Mouse (Mus musculus) spleen, postnatal 4 days (tissue): Measurements from ENCODE around the gene Tsg101.

Source experiments
- DNase-seq, 2 experiments: peaks; one replicate each; pipeline ENCODE4 v3.0.0; 2022; ENCODE audit warnings: low spot score in 2 of 2

The Tsg101 gene

DNA sequence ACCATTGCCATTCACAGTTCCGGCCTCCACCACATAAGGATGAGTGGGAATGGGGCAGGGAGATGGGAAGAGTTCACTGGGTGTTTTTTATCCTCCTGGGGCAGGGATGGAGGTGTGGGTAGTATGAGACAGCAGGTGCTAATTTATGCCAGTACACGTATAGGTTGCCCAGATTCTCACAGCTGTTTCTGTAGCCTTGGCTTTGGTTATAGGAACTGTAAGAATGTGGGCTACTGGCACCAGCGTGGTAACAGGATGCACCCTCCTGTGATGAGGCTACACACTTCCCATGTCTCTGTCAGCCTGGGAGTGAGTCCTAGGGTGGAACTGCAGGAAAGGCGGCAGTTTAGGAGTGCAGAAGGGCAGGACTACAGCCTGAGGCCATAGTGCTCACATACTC lies 42.9 kb downstream of the Tsg101 start:
- no peak for DNase-seq

DNA sequence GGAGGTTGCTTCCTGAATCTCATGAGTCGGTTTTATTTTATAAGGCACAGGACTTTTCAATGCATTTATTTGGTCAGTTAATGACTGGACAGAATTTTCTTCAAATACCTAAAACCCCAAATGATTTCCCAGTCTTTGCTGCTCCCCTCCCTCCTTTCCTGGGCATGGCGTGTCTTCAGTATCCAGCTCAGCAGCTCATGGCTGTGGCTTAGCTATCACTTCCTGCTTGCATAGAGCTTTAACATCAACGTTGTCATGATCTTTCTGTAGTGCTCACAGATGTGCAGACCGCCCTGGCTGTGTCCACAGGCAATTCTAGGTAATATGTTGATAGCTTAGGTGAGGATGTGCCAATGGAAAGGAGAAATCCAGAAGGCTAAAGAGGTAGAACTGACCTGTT lies 47.8 kb downstream of the Tsg101 start:
- DNase-seq, result no peak

DNA sequence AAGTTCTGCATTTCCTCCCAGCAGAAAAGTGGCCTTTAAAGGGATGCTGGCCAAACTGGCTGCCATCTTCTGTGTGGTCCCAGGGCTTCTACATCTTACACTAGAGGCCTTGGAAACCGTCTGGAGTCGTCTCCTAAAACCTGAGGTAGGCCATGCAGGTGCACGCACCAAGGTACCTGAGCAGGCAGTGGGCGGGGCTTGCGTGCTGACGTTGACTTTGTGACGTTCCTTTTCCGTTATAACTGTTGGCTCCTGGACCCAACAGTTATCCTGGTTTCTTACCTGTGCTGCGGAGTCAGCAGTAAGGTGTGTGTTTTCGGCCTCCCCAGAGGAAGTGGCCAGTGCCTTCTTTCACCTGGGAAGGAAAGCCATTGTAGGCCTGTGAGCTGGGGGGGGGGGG lies 58.8 kb downstream of the Tsg101 start, which contains the start of gene Ldhc:
Gene Ldhc, plus strand, starts transcription at position 208 of the 400 bp plus-strand sequence.
- DNase-seq, result no peak

DNA sequence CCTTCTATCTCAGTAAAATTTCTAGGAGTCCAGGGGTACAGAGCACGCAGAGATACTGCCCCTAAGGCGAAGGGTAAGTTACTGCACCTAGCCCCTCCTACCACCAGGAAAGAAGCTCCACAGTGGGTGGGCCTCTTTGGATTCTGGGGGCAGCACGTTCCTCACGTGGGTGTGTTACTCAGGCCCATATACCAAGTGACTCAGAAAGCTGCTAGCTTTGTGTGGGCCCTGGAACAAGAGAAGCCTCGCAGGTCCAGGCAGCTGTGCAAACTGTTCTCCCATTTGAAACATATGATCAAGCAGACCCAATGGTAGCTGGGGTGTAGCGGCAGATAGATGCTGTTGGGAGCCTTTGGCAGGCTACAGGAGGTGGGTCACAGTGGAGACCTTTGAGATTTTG lies 60.7 kb downstream of the Tsg101 start:
- no peak for DNase-seq

DNA sequence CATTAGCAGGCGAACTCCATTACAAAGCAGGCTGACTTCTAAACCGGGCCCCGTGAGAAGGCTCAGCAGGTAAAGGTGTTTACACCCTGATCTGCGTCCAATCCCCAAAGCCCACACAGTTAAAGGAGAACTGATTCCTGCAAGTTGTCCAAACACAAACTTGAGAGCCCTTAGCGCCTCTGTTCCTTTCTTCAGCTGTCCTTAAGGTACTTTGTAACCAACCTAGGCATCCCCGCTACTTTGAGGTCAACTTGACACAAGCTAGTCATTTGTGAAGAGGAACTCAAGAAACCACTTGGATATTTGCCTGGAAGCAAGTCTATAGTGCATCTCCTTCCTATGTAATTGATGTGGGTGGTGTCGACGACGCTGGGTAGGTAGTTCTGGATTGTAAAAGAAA lies 62.3 kb downstream of the Tsg101 start:
- DNase-seq, result no peak

DNA sequence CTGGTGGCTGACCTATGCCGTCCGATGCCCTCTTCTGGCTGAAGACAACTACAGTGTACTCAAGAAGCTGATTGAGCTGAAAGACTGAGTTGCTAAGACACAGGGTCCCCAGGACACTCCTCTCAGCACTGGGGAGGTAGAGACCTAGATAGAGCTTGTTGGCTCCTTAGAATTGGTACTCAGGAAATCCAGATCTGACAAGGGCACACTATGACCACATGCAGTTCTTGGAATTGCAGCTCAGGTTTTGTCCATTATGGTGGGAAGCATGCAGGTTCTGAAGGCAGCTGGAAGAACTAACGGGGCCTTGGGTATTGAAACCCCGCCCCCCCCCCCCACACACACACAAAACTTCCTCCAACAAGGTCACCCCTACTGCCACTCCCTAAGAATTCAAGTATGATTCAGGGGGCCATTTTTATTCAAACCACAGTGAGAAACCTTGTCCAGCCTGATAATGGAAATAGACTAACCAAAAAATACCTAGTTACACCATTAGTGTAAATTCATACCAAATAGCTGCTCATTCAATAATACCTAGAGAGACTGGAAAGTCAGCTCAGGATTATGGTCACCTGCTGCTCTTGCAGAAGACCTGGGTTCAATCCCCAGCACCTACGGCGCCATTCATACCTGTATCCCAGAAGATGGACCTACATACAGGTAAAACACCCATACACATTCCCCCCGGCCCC lies 63.8 kb downstream of the Tsg101 start:
- DNase-seq, result no peak

DNA sequence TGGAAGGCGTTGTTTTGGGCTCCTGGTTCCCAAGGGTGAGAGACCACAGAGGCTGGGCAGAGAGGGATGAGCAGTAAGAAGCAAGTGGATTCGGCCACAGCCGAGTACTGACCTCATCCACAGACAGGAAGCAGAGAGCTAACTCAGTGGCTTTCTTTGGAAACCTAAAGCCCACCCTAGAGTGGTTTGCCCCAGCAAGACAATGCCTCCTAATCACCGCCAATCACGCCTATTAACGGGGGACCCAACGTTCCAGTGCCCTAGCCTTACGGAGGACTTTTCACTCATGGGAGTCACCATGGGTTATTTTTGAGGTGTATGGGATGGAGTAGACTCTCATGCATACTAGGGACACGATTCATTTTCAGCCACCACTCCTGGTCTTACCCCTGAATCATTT lies 66.4 kb downstream of the Tsg101 start:
- no peak for DNase-seq

DNA sequence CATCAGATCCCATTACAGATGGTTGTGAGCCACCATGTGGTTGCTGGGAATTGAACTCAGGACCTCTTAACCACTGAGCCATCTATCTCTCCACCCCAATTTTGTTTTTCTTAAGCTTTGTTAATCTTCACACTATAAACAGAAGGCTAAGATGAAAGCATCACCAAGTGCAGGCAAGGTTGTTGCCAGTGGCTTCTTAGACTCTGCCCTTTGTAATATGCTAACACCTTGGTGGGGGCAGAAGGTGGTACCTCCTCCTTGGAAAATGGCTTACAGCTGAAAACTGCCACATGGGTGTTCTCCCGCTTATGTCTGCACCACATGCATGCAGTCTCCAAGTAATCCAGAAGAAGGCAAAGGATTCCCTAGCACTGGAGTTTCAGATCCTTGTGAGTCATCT lies 67.1 kb downstream of the Tsg101 start:
- no peak for DNase-seq

DNA sequence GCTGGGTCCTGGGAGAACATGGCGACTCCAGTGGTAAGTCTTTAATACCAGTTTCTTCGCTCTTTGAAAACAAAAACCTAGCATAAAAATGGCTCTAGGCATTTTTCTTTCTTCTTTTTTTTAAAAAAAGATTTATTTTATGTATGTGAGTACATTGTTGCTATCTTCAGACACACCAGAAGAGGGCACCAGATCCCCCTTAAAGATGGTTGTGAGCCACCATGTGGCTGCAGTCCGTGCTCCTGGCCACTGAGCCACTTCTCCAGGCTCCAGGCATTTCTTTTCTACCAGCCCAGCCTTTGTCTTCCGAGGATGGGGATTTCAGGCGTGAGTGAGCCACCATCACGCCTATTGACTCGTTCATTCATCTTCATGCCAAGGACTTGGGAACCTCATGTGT lies 68.7 kb downstream of the Tsg101 start:
- no peak for DNase-seq

DNA sequence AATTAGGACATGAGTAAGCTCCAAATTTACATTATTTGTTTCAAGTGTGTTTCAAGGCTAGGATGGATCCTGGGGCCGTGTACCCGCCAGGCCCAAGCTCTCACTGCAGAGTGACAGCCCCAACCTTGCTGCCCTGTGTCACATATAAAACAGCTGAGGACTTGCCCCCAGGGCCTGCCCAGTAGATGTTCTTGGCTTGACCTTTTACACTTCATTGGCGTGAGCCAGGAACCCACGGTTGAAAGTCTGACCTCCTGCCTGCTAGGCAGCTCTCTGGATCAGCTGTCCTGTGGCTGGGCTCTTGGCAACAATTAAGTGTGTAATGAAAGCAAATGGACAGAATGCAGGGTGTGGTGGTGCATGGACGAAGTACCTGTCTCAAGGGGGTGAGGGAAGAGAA lies 70.5 kb downstream of the Tsg101 start:
- no peak for DNase-seq

DNA sequence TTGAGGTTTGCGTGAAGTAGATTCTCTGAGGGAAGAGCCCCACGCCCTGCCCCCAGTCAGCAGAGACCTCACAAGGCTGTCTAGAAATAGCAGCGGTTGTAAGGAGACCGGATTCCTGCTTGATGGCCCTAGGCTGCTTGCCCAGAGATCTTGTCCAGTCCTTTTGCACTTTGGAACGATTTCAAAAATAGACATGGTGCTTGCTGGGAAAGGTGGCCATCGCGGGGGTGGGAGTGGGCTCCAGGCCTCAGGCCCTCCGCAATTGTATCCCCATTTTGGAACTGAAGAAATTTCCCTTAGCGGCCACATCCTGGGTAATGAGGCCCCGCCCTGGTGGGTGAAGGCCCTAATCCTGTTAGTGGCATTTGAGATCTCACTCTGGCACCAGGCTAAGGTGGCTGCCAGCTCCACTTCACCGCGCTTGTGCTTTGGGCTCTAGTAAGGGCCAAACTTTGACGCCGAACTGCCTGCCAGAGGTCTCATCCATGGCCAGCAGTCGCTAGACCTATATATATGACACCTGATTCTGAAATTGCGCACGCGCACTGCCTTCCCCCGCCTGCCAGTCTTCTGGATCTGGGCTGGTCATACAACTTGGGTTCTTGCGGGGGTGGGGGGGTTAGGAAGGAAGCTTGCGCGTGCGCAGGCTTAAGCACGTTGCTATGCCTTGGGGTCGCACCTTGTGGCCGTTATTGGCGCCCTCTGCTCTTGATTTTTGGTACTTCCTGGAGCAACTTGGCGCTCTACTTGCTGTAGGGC lies 73.1 kb downstream of the Tsg101 start:
- DNase-seq, result peak; percentile 60 to 79

DNA sequence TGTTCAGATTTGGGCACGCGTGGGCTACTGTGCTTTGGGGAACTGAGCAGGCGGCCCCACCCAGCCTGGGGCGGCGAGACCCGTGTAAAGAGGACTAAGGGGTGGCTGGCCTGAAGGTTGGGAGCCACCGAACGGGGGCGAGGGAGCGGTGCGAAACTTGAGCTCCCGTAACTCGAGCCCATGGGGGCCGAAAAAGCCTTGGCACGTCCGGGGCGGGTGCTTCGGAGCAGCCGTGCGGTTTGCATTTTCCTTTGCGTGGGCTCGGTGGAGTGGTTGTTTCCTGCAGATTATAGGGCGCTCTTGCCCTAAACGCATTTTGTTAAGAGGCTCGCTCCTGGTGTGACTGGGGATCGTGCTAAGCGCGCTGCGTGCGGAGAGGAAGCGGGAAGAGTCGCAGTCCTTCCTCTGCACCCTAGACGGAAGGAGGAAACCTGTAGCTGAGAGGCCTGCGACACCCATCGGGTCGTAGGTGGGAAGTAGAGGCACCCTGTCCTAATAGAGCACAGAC lies 73.7 kb downstream of the Tsg101 start:
- peak; percentile 38 to 74 for DNase-seq

DNA sequence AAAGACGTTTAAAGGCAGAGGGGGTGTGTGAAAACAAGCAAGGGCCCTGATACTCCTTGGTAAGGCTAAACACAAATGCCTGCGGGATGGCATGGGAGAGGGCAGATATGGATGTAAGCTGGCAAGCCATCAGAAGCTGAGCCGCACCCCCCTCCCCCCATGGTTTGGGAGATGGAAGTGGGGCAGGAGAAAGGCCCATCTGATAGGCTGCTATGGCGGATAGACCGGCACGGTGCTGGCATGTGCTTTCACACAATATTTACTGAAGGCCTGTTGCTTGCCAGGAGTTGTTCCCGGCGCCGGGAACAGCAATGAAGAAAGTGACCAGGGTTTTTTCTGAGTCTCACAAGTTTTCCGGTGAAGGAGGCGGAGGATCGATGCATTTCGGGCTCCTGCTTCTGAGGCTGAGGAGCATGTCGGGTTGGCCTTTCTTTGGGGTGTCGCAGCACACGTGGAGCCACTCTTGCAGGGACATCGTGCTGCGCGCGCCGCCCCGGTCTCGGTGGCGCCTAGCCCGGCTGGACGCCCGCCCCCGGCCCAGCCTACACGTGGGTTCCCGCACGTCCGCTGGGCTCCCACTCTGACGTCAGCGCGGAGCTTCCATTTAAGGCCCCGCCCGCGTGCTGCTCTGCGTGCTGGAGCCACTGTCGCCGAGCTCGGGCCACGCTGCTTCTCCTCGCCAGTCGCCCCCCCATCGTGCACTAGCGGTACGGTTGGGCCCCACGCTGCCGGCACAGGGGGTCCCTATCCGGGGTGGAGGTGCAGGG lies 74.4 kb downstream of the Tsg101 start:
- DNase-seq, result peak; percentile 86 to 92

DNA sequence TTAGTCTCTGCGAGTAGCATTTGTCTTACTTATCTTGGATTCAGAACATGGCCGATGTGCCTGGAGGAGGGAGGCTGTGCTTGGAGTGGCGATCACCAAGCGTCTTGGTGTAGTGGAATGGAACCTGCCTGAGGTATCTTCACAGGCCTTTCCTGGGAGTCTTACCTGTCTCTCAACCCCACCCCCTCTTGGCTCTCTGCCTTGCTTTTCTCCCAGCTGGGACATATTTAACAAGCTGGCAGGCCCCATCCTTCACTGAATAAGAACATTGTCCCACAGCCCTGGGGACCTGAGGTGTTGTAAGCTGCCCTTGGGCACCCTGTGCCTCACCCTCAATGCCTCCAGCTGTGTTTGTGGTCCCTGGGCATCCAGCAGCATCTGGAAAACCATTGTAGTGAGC lies 76.2 kb downstream of the Tsg101 start:
- DNase-seq, result no peak

DNA sequence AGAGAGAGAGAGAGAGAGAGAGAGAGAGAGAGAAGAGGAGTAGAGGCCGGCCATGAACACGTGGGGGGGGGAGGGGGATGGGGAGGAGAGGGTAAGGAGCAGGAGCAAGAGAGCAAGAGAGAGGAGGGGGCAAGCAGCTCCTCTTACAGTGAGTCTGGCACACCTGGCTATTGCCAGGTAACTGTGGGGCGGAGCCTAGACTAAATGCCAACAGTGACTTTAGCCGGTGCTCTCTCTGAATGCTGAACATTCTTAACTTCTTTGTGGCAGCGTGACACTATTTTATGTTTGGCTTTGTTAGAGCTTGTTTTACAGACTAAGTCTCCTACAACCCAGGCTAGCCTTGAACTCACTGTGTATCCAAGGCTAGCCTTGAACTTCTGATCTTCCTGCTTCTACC lies 77.5 kb downstream of the Tsg101 start:
- no peak for DNase-seq

DNA sequence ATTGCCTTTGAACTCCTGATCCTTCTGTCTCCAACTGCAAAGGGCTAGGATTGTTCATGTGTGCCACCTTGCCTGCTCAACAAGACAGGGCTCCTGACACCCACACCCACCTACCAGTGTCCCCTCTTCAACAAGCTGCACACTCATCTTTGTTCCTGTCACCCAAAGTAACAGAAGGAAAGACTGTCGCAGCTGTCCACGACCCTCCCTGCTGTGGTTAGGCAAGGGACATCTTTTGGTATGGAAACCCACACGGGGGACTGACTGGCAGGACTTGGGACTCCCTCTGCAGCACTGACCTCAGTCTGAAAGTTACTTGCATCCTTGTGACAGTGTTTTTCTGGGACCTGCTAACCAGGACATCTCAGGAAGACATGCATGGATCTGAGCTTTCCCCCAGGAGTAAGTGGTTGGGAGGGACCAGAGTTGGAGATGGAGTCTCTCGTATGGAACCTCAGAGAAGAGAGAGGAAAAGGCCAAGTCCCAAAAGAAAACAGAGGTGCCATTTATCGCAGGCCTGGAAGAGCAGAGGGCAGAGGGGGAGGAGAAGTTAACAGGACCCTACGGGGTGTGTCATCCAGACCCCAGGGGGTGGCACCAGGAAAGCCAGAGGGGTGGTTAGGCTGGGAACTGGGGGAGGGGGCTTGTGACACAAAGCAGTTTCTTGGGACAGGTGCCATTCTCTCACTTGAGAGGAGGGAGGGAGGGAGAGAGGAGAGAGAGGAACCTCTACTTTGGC lies 78.8 kb downstream of the Tsg101 start, which contains the start of gene Ldha:
Gene Ldha, plus strand, starts transcription at position 689 of the 739 bp plus-strand sequence.
- no peak for DNase-seq

DNA sequence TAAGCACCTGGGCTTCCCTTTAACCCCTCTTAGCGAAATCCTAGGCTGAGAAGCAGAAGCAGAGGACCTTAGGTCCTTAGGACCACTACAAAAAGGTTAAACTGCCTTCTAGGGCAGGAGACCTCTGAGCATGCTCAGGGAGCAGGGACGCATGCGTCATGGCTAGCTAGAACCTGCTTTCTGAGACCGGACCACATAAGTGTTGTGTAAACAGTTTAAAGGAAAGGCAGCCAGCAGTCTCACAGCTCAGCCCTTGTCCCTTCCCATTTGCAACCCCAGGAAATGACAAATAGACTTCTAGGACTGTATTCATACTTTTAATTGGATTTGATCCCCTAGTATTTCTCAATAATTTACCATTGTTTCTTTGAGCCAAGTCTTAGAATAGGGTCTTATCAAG lies 79.4 kb downstream of the Tsg101 start:
- no peak for DNase-seq

DNA sequence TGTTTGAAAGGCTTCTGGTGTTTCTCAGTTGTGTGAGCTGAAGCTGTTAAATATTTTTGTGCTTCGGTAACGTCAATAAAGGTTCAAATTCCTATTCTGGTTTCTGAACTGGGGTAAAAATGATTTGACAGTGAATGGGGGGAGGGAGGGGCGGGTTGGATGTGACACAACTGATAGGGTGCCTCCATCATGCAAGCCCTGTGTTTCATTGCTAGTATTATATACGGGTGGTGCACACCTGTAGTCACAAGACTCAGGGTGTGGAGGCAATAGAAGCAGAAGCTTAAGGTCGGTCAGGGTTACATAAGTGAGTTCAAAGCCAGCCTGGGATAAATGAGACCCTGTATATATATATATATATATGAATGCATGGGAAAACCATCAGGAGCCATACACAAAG lies 79.9 kb downstream of the Tsg101 start:
- no peak for DNase-seq

DNA sequence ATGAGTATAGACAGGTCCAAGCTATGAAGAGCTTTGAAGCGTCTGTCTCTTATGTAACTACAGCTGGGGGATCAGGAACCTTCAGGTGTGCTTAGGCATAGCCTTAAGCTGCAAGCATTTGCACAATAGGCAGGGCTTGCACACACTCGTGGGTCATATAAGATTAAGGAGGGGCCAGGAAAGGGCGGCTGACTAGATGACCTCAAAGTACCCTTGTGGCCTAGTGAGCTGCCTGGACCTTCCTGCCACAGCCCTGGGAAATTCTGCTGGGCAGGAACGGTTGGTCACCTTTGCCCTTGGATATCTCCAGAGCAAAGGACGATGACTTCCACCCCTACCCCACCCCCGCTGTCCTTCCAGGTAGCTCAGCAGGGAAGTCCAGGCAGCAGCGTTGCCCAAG lies 80.3 kb downstream of the Tsg101 start:
- no peak for DNase-seq
